Mouse (Mus musculus) liver, embryonic 14.5 days (tissue): Measurements from ENCODE around the gene Hist1h2ac.

ENCODE experiments used
- CTCF ChIP-seq: IDR thresholded peaks from 2 replicates; pipeline ENCODE4 v1.5.1; 2016; ENCODE audit warnings: antibody characterized with exemption, low read depth, control low read depth
- EP300 ChIP-seq: IDR thresholded peaks from 2 replicates; pipeline ENCODE4 v1.6.1; 2016; ENCODE audit warnings: antibody characterized with exemption, low read depth

- TF ChIP-seq EP300 (no peak; the same call in 1 of the 2 replicates), CTCF (no peak)
These were observed 1.5 kb upstream of the Hist1h2ac start for GRCm38 (mm10) chr13:23685121-23685861.
